Mouse (Mus musculus) gastrocnemius, postnatal 10 days (tissue): Measurements from ENCODE around the gene Pkhd1. TPM values are rescaled to one million over a fixed set of nuclear protein-coding genes. Genes with fewer than 3 reads are reported as not detected.

Source experiments
- DNase-seq: peaks from one replicate; pipeline ENCODE4 v3.0.0; 2021; ENCODE audit warnings: mixed read lengths
- long read RNA-seq, 2 experiments: library from polyadenylated mRNA; stranded (forward); transcript quantifications; one replicate each; pipeline ENCODE4 v2.0.0; 2021
- total RNA-seq, 2 experiments: library from RNA; stranded (reverse); gene quantifications; 2 replicates each; pipeline ENCODE4 v1.2.3; 2021

The Pkhd1 gene
- under 1 TPM; 0.16 to 0.41 TPM for total RNA-seq
- long read RNA-seq, experiment 1, result 0 reads
- long read RNA-seq, experiment 2, result 0 reads

- DNase-seq, result no peak
Measured at GRCm38 (mm10) chr1:20617849-20618530, at the start of gene Pkhd1. Gene Pkhd1, minus strand, starts transcription at chr1:20618064.

GRCm38 (mm10) chr1:20667567-20667966 lies 49.7 kb upstream of the Pkhd1 start:
- DNase-seq, result peak; percentile 12

GRCm38 (mm10) chr1:20666233-20666632 lies 48.4 kb upstream of the Pkhd1 start:
- no peak for DNase-seq

GRCm38 (mm10) chr1:20655085-20655484 lies 37.2 kb upstream of the Pkhd1 start:
- DNase-seq, result no peak

GRCm38 (mm10) chr1:20653513-20654506 lies 35.9 kb upstream of the Pkhd1 start:
- DNase-seq, result no peak

- DNase-seq, result no peak
Measured at GRCm38 (mm10) chr1:20634856-20635255, 17.0 kb upstream of the Pkhd1 start.

- DNase-seq, result peak; percentile 6
Measured at GRCm38 (mm10) chr1:20633276-20633869, 15.5 kb upstream of the Pkhd1 start.

GRCm38 (mm10) chr1:20624564-20624963 lies 6.7 kb upstream of the Pkhd1 start:
- DNase-seq, result no peak

GRCm38 (mm10) chr1:20623375-20623774 lies 5.5 kb upstream of the Pkhd1 start:
- DNase-seq, result no peak

- no peak for DNase-seq
Measured at GRCm38 (mm10) chr1:20620611-20621010, 2.7 kb upstream of the Pkhd1 start.

- DNase-seq, result peak; percentile 5
Measured at GRCm38 (mm10) chr1:20619363-20619762, 1.5 kb upstream of the Pkhd1 start.

- DNase-seq, result peak; percentile 43
Measured at GRCm38 (mm10) chr1:20612643-20613042, 5.2 kb downstream of the Pkhd1 start.

GRCm38 (mm10) chr1:20605489-20605888 lies 12.4 kb downstream of the Pkhd1 start:
- DNase-seq, result no peak

GRCm38 (mm10) chr1:20590488-20590887 lies 27.4 kb downstream of the Pkhd1 start:
- no peak for DNase-seq

- DNase-seq, result no peak
Measured at GRCm38 (mm10) chr1:20571469-20571868, 46.4 kb downstream of the Pkhd1 start.

GRCm38 (mm10) chr1:20569430-20569829 lies 48.4 kb downstream of the Pkhd1 start:
- DNase-seq, result no peak

GRCm38 (mm10) chr1:20558443-20558842 lies 59.4 kb downstream of the Pkhd1 start:
- peak; percentile 8 for DNase-seq

- DNase-seq, result peak; percentile 29
Measured at GRCm38 (mm10) chr1:20554398-20554797, 63.5 kb downstream of the Pkhd1 start.

- no peak for DNase-seq
Measured at GRCm38 (mm10) chr1:20551334-20551733, 66.5 kb downstream of the Pkhd1 start.

GRCm38 (mm10) chr1:20544526-20544925 lies 73.3 kb downstream of the Pkhd1 start:
- no peak for DNase-seq

GRCm38 (mm10) chr1:20513364-20514084 lies 104.3 kb downstream of the Pkhd1 start:
- DNase-seq, result peak; percentile 25

- DNase-seq, result no peak
Measured at GRCm38 (mm10) chr1:20498965-20499364, 118.9 kb downstream of the Pkhd1 start.
